Mouse (Mus musculus) ES-CJ7 (cell line): ENCODE measurements around the gene Otud7a.

ENCODE experiments used
- DNase-seq: peaks from one replicate; pipeline ENCODE4 v3.0.0; 2011; ENCODE audit warnings: low read depth, low spot score

Otud7a gene

GRCm38 (mm10) chr7:63444484-63445345 is at the start of gene Otud7a:
Gene Otud7a, plus strand, starts transcription at chr7:63444751.
- DNase-seq = peak; percentile 53

GRCm38 (mm10) chr7:63405988-63406387 is 38.6 kb upstream of the Otud7a start:
- no peak for DNase-seq

GRCm38 (mm10) chr7:63445346-63445700 is 772 bp downstream of the Otud7a start:
- no peak for DNase-seq

GRCm38 (mm10) chr7:63446951-63447350 is 2.4 kb downstream of the Otud7a start:
- DNase-seq = no peak

- no peak for DNase-seq
Observed at GRCm38 (mm10) chr7:63455228-63455627, 10.7 kb downstream of the Otud7a start.

- DNase-seq = no peak
Observed at GRCm38 (mm10) chr7:63462234-63462633, 17.7 kb downstream of the Otud7a start.

- no peak for DNase-seq
Observed at GRCm38 (mm10) chr7:63462684-63463083, 18.1 kb downstream of the Otud7a start.

GRCm38 (mm10) chr7:63466729-63467128 is 22.2 kb downstream of the Otud7a start:
- no peak for DNase-seq

GRCm38 (mm10) chr7:63468258-63468657 is 23.7 kb downstream of the Otud7a start:
- DNase-seq = no peak

- no peak for DNase-seq
Observed at GRCm38 (mm10) chr7:63483091-63483490, 38.5 kb downstream of the Otud7a start.

GRCm38 (mm10) chr7:63497051-63497547 is 52.5 kb downstream of the Otud7a start:
- DNase-seq = no peak

GRCm38 (mm10) chr7:63504202-63504601 is 59.7 kb downstream of the Otud7a start:
- peak; percentile 27 for DNase-seq

GRCm38 (mm10) chr7:63508079-63508478 is 63.5 kb downstream of the Otud7a start:
- no peak for DNase-seq

- peak; percentile 32 for DNase-seq
Observed at GRCm38 (mm10) chr7:63509825-63510224, 65.3 kb downstream of the Otud7a start.

- DNase-seq = no peak
Observed at GRCm38 (mm10) chr7:63511458-63511857, 66.9 kb downstream of the Otud7a start.

- DNase-seq = no peak
Observed at GRCm38 (mm10) chr7:63512561-63512960, 68.0 kb downstream of the Otud7a start.

- no peak for DNase-seq
Observed at GRCm38 (mm10) chr7:63516141-63516895, 71.8 kb downstream of the Otud7a start.

- DNase-seq = no peak
Observed at GRCm38 (mm10) chr7:63520299-63520698, 75.7 kb downstream of the Otud7a start.

- DNase-seq = no peak
Observed at GRCm38 (mm10) chr7:63522403-63522802, 77.9 kb downstream of the Otud7a start.

- no peak for DNase-seq
Observed at GRCm38 (mm10) chr7:63523051-63523450, 78.5 kb downstream of the Otud7a start.

- DNase-seq = no peak
Observed at GRCm38 (mm10) chr7:63540293-63540692, 95.7 kb downstream of the Otud7a start.

- no peak for DNase-seq
Observed at GRCm38 (mm10) chr7:63554457-63554856, 109.9 kb downstream of the Otud7a start.

GRCm38 (mm10) chr7:63556324-63556723 is 111.8 kb downstream of the Otud7a start:
- no peak for DNase-seq
